Mouse (Mus musculus) spleen, adult 2 months (tissue): ENCODE data around the gene Efcab12. TPM values are rescaled to one million over a fixed set of nuclear protein-coding genes. Genes with fewer than 3 reads are reported as not detected.
A peak's percentile ranks its signal among the peaks of the same experiment; 100 is the strongest.

Experiments used
- DNase-seq, 2 experiments: peaks; one replicate each; pipeline versions ENCODE4 v3.0.0 to v3.0.0-alpha.2; 2012 to 2021; ENCODE audit warnings: low spot score in 2 of 2, low read depth in 1 of 2
- H3K27ac ChIP-seq: fragments of 200-500 bp; 2 replicates; pipeline ENCODE4 v1.5.1; 2012; ENCODE audit warnings: low read length, inconsistent platforms; ENCODE audit not compliant: insufficient read depth
- H3K27me3 ChIP-seq: fragments of 200-500 bp; 2 replicates; pipeline ENCODE4 v1.6.1; 2012; ENCODE audit warnings: mild to moderate bottlenecking, moderate library complexity, low read length, inconsistent platforms; ENCODE audit not compliant: control insufficient read depth, insufficient read depth
- H3K36me3 ChIP-seq: fragments of 200-500 bp; 2 replicates; pipeline ENCODE4 v1.6.1; 2012; ENCODE audit warnings: mild to moderate bottlenecking, low read length, inconsistent platforms; ENCODE audit not compliant: control insufficient read depth, insufficient read depth
- H3K4me1 ChIP-seq: fragments of 200-500 bp; 2 replicates; pipeline ENCODE4 v1.6.1; 2011; ENCODE audit warnings: inconsistent platforms; ENCODE audit not compliant: control insufficient read depth, insufficient read depth, insufficient read length
- H3K4me3 ChIP-seq: fragments of 200-500 bp; 2 replicates; pipeline ENCODE4 v1.5.1; 2011; ENCODE audit warnings: mild to moderate bottlenecking, inconsistent platforms; ENCODE audit not compliant: insufficient read depth, insufficient read length; ENCODE audit errors: extremely low read depth
- CTCF ChIP-seq: fragments of 200-500 bp; IDR thresholded peaks from 2 replicates; pipeline ENCODE4 v1.5.1; 2011; ENCODE audit warnings: mild to moderate bottlenecking, inconsistent platforms; ENCODE audit not compliant: insufficient read depth, insufficient read length, insufficient replicate concordance; ENCODE audit errors: extremely low read depth
- POLR2A ChIP-seq: fragments of 200-500 bp; IDR thresholded peaks from 2 replicates; pipeline ENCODE4 v1.6.1; 2011; ENCODE audit warnings: low read depth, low read length, inconsistent platforms
- WGBS: fragments of 180-500 bp; shearing (Covaris S2); methylation state at CpG from one replicate; pipeline ENCODE4 v1.1.7; 2018; 5-methylcytosine and 5-hydroxymethylcytosine counted together
- polyA plus RNA-seq: library from polyadenylated mRNA; depleted of rRNA; stranded (reverse); fragments of >200 nt; gene quantifications from 2 replicates; pipeline ENCODE4 v1.2.3, GENCODE M21; 2012

The Efcab12 gene
- polyA plus RNA-seq, 1 experiment = 0.15 TPM

- WGBS = 96% methylated on average over 4 of the region's 4 CpGs
- TF ChIP-seq CTCF = no peak
- no peak for TF ChIP-seq POLR2A
- DNase-seq = no peak
- no peaks in the 10 kb centered on the region for H3K4me1 ChIP-seq
- H3K27ac ChIP-seq = no peak overlapping the region
- H3K4me3 ChIP-seq = no peak overlapping the region
- H3K36me3 ChIP-seq = no peaks in the 10 kb centered on the region
- H3K27me3 ChIP-seq = no peaks in the 10 kb centered on the region
These were observed 27.0 kb upstream of the Efcab12 start for GRCm38 (mm10) chr6:115865246-115865645.

- Histone ChIP-seq H3K27ac (no peak overlapping the region), H3K36me3 (no peaks in the 10 kb centered on the region), H3K4me1 (no peaks in the 10 kb centered on the region), H3K4me3 (no peak overlapping the region), H3K27me3 (no peaks in the 10 kb centered on the region)
- no peak for DNase-seq
- TF ChIP-seq POLR2A (no peak), CTCF (no peak)
- 83% methylated on average over 7 of the region's 7 CpGs for WGBS
These were observed 25.2 kb upstream of the Efcab12 start for GRCm38 (mm10) chr6:115863340-115863841.

- DNase-seq = no peak
- Histone ChIP-seq H3K27ac (no peak overlapping the region), H3K4me3 (no peak overlapping the region), H3K27me3 (no peaks in the 10 kb centered on the region), H3K36me3 (no peaks in the 10 kb centered on the region), H3K4me1 (no peaks in the 10 kb centered on the region)
- no peak for TF ChIP-seq POLR2A
- TF ChIP-seq CTCF = no peak
- WGBS = 80% methylated on average over 7 of the region's 7 CpGs
These were observed 21.9 kb upstream of the Efcab12 start for GRCm38 (mm10) chr6:115860027-115860556.

- DNase-seq = no peak
- no peak overlapping the region for H3K4me3 ChIP-seq
- no peaks in the 10 kb centered on the region for H3K4me1 ChIP-seq
- TF ChIP-seq CTCF (no peak), POLR2A (no peak)
- 62% methylated on average over 4 of the region's 4 CpGs for whole genome bisulfite sequencing
- no peaks in the 10 kb centered on the region for H3K27me3 ChIP-seq
- no peaks in the 10 kb centered on the region for H3K36me3 ChIP-seq
- no peak overlapping the region for H3K27ac ChIP-seq
These were observed 21.0 kb upstream of the Efcab12 start for GRCm38 (mm10) chr6:115859258-115859657.

- H3K27me3 ChIP-seq = no peaks in the 10 kb centered on the region
- 94% methylated on average over 4 of the region's 4 CpGs for WGBS
- no peak for TF ChIP-seq CTCF
- TF ChIP-seq POLR2A = no peak
- H3K27ac ChIP-seq = no peak overlapping the region
- H3K4me1 ChIP-seq = no peaks in the 10 kb centered on the region
- no peak for DNase-seq
- H3K4me3 ChIP-seq = no peak overlapping the region
- H3K36me3 ChIP-seq = no peaks in the 10 kb centered on the region
These were observed 18.1 kb upstream of the Efcab12 start for GRCm38 (mm10) chr6:115856361-115856745.

GRCm38 (mm10) chr6:115855733-115856360 lies 17.6 kb upstream of the Efcab12 start:
- no peaks in the 10 kb centered on the region for H3K4me1 ChIP-seq
- 89% methylated on average over 3 of the region's 3 CpGs for WGBS
- TF ChIP-seq CTCF (no peak), POLR2A (no peak)
- no peaks in the 10 kb centered on the region for H3K36me3 ChIP-seq
- no peak overlapping the region for H3K4me3 ChIP-seq
- no peak for DNase-seq
- no peak overlapping the region for H3K27ac ChIP-seq
- no peaks in the 10 kb centered on the region for H3K27me3 ChIP-seq

- no peaks in the 10 kb centered on the region for H3K4me1 ChIP-seq
- TF ChIP-seq CTCF = no peak
- no peak for TF ChIP-seq POLR2A
- H3K27ac ChIP-seq = no peak overlapping the region
- no peaks in the 10 kb centered on the region for H3K27me3 ChIP-seq
- 76% methylated on average over 2 of the region's 2 CpGs for WGBS
- H3K36me3 ChIP-seq = peaks cover 2% of the 10 kb centered on the region; the same call in 1 of the 2 replicates
- DNase-seq = peak in 1 of 2 experiments; percentile 25
- no peak overlapping the region for H3K4me3 ChIP-seq
These were observed 16.2 kb upstream of the Efcab12 start for GRCm38 (mm10) chr6:115854432-115854831.
